Comparison of ENCODE assay signal across 26 mouse cellular contexts in genomic region chr12:51195136-51195535, GRCm38 (mm10).
DNase-seq lines count a peak whose midpoint lies in the region; TF ChIP-seq lines count a peak whose summit lies in the region.
"Had no signal": no experiment of that assay in that cellular context is flagged by ENCODE, and none has a peak within 500 bp of the region (broad histone marks: within the 10 kb centered on the region; RNA-seq: fewer than 3 reads in every experiment).

No protein-coding gene starts in this region.

- peak; percentile 51 for DNase-seq in gastrocnemius, adult 2 months
- no peak for DNase-seq in gastrocnemius, postnatal 10 days
- peak; percentile 6 for DNase-seq in lung, postnatal 10 days
- DNase-seq in lung, adult 18-20 months = no peak
- peak; percentile 12 for DNase-seq in gastrocnemius, postnatal 25 days
- no peak for DNase-seq in adrenal gland, adult 2 months
- no peak for DNase-seq in left cerebral cortex, postnatal 25 days (ENCODE audit: low spot score in 2 of 2)
- DNase-seq: adrenal gland, postnatal 10 days; cerebellum, adult 2 months; cerebellum, postnatal 25 days; heart, adult 2 months; heart, postnatal 36 days; kidney, adult 11 months; kidney, postnatal 36 days; left cerebral cortex, postnatal 4 days; liver; retina, postnatal 1 day; right cerebral cortex, postnatal 25 days; thymus, adult 2 months; thymus, postnatal 4 days had no signal

- no peak for TF ChIP-seq CTCF in gastrocnemius, adult 2 months (IDR thresholded peaks at IDR 0.05)

- intact Hi-C loops in gastrocnemius, adult 2 months (cut with DNase I) = loop anchor here (5.0 kb wide), 1 partner anchor 77 kb away; no protein-coding TSS in a partner anchor
- intact Hi-C loops in left cerebral cortex, postnatal 25 days (cut with DNase I) = no loop called here

- peak overlapping the region; percentile 88 for H3K27ac ChIP-seq in gastrocnemius, adult 2 months
- H3K27ac ChIP-seq: embryonic facial prominence, embryonic 13.5 days; heart, adult 2 months; hindbrain, embryonic 13.5 days; kidney, embryonic 15.5 days; macrophage; midbrain, embryonic 15.5 days; neural tube, embryonic 12.5 days had no signal

- H3K4me3 ChIP-seq in gastrocnemius, adult 2 months = peak overlapping the region; percentile 34; the same call in 1 of the 2 replicates
- H3K4me3 ChIP-seq: embryonic facial prominence, embryonic 13.5 days; heart, adult 2 months; hindbrain, embryonic 13.5 days; kidney, embryonic 15.5 days; midbrain, embryonic 15.5 days; neural tube, embryonic 12.5 days had no signal

Comparison
In these comparisons a context has a peak if more than half of its experiments do, and no peak if none do; other contexts are left out.
1. DNase-seq: peak in gastrocnemius, adult 2 months (single experiment), lung, postnatal 10 days (single experiment) and gastrocnemius, postnatal 25 days (single experiment); none in gastrocnemius, postnatal 10 days (single experiment), lung, adult 18-20 months (0 of 2), adrenal gland, adult 2 months (single experiment) and left cerebral cortex, postnatal 25 days (0 of 2).